Mouse (Mus musculus) cerebellum, adult 9-10 months (tissue): ENCODE results near the gene Gm8138.
"Not testable (repeated sequence)": the region's sequence is repeated elsewhere in the genome, so short reads cannot be mapped to it uniquely, and the experiment has no call there.

Experiments used
- DNase-seq: peaks from one replicate; pipeline ENCODE4 v3.0.0; 2022

Gm8138 gene

GRCm38 (mm10) chr14:43416250-43416649, at the start of gene Gm8138:
Gm8138 (minus strand) TSS chr14:43416350.
- not testable (repeated sequence) for DNase-seq

DNA sequence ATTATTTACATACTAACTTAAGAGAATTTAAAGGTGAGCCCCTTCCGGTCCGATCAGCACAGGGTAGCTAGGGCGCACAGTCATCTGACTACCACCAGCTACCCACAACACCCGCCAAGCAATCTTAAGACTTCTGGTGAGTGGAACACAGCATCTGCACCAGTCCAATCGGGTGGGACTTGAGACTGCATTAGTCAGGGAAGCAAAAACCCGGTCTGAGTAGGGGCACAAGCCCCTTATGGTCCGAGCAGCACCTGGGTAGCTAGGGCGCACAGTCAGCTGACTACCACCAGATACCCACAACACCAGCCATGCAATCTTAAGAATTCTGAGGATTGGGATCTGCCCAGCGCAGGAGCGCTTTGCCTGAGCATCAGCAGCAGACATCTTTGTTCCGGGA, 54.4 kb downstream of the Gm8138 start:
- not testable (repeated sequence) for DNase-seq
